Mouse (Mus musculus): ENCODE measurements around the gene Zcchc24. TPM values are rescaled to one million over a fixed set of nuclear protein-coding genes. Genes with fewer than 3 reads are reported as not detected.

The Zcchc24 gene
- polyA plus RNA-seq, 1 experiment from 2014 or later: 29.4 TPM

DNA sequence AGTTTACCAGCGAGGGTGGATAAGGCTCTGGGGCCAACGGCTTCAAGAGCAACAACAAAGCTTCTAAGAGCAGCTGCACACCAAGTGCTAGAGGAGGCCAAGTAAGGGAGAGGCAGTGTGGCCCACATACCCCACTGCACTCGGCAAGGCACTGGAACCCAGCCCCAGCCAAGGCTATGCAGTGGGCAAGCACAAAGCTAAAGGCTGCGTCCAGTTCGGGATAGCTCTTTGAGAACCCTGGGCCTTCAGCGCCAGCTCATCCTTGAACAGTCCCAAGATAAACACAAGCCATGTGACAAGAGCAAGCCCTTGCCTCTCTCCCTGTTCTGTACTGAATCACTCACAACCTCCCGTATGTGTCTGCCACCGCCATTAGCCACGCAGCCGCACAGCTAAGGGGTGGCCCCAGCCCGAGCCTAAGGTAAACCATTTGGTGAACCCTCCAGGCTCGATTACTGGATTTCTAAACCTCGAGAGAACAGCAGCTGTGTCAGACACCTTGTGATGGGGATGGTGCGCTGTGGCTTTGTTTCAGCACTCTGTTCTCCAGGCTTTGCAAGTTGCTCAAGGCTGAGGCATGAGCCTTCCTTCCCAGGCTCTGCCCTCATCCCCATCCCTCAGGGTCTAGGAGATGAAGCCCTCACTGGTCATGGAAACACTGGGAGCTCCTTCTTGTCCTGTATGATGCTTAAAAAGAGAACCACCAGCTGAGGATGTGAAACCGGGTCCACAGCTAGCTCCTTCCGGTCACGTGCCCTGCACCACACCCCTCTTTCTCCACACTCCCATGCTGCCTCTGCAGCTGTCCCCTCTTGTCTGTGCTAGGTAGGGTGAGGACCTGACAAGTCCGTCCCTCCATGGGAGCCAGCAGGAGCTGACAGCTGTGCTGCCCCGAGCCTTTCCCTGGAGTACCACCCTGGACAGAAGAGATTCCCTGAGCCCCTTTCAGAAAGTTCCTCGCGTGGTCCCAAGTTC lies 21.6 kb downstream of the Zcchc24 start:
- no peaks in the 10 kb centered on the region for H3K27me3 ChIP-seq
- H3K4me3 ChIP-seq: no peak overlapping the region
- H3K4me2 ChIP-seq: no peak overlapping the region
- peaks cover 47% of the 10 kb centered on the region for H3K4me1 ChIP-seq
- H3K36me3 ChIP-seq: peaks cover 61% of the 10 kb centered on the region
- ATAC-seq (ENCODE audit: insufficient number of reproducible peaks, insufficient read depth, low FRiP score, low TSS enrichment, low read depth): 0 out of 2 replicates have a peak, but pooled peaks have one; percentile 8
- H3K9ac ChIP-seq: no peak overlapping the region
- no peaks in the 10 kb centered on the region for H3K9me3 ChIP-seq
- H3K27ac ChIP-seq: peak overlapping the region; percentile 39; the same call in 1 of the 2 replicates
- WGBS: 72% methylated on average over 21 of the region's 21 CpGs

DNA sequence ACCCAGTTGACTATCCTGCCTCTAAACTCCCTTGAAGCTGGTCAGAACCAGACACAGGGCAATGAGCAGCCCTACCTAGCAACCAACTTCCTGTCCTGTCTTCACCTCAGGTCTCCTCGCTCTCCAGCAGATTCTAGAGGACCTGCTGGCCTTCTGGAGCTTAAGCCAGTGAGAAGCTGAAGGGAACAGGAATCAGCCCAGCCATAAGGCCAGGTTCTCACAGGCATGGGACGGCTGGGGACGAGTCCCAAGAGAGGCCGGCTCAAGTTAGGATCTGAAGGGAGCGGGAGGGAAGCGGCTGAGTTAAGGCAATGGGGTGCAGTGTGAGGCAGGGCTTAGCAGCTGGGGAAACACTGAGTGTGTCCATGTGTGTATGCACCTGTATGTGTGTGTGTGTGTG lies 22.5 kb downstream of the Zcchc24 start:
- Histone ChIP-seq H3K4me3 (no peak overlapping the region), H3K9ac (no peak overlapping the region), H3K9me3 (no peaks in the 10 kb centered on the region), H3K27ac (no peak overlapping the region), H3K4me2 (no peak overlapping the region), H3K36me3 (peaks cover 59% of the 10 kb centered on the region), H3K4me1 (peaks cover 44% of the 10 kb centered on the region), H3K27me3 (no peaks in the 10 kb centered on the region)
- 92% methylated on average over 6 of the region's 6 CpGs for WGBS
- ATAC-seq (ENCODE audit: insufficient number of reproducible peaks, insufficient read depth, low FRiP score, low TSS enrichment, low read depth): no peak

GRCm38 (mm10) chr14:25745365-25746184 lies 23.3 kb downstream of the Zcchc24 start:
- Histone ChIP-seq H3K9ac (no peak overlapping the region), H3K4me2 (no peak overlapping the region), H3K36me3 (peaks cover 59% of the 10 kb centered on the region), H3K9me3 (no peaks in the 10 kb centered on the region), H3K4me1 (peaks cover 43% of the 10 kb centered on the region), H3K27me3 (no peaks in the 10 kb centered on the region), H3K27ac (no peak overlapping the region), H3K4me3 (no peak overlapping the region)
- no peak for ATAC-seq (ENCODE audit: insufficient number of reproducible peaks, insufficient read depth, low FRiP score, low TSS enrichment, low read depth)
- 75% methylated on average over 11 of the region's 11 CpGs for WGBS

DNA sequence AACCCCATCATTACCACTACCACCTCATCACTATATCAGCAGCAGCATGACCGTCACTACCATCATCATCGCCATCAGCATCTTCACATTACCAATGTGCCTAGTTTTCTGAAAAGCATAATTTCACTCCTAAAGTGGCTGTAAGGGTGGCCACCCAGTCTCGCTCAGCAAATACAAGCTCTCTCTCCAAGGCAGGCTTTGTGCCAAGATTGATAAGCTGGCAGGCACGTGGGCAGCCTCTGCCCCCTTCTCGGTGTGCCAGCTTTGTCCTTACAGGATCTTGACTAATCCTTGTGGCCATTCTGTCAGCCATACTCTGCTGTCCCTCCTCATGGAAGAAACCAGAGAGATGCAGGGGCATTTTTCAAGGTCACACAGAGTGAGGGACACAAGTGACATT lies 25.9 kb downstream of the Zcchc24 start:
- Histone ChIP-seq H3K27ac (no peak overlapping the region), H3K9me3 (no peaks in the 10 kb centered on the region), H3K36me3 (peaks cover 65% of the 10 kb centered on the region), H3K27me3 (no peaks in the 10 kb centered on the region), H3K4me3 (no peak overlapping the region), H3K9ac (no peak overlapping the region), H3K4me2 (no peak overlapping the region), H3K4me1 (peaks cover 39% of the 10 kb centered on the region)
- WGBS: 92% methylated on average over 5 of the region's 5 CpGs
- no peak for ATAC-seq (ENCODE audit: insufficient number of reproducible peaks, insufficient read depth, low FRiP score, low TSS enrichment, low read depth)

DNA sequence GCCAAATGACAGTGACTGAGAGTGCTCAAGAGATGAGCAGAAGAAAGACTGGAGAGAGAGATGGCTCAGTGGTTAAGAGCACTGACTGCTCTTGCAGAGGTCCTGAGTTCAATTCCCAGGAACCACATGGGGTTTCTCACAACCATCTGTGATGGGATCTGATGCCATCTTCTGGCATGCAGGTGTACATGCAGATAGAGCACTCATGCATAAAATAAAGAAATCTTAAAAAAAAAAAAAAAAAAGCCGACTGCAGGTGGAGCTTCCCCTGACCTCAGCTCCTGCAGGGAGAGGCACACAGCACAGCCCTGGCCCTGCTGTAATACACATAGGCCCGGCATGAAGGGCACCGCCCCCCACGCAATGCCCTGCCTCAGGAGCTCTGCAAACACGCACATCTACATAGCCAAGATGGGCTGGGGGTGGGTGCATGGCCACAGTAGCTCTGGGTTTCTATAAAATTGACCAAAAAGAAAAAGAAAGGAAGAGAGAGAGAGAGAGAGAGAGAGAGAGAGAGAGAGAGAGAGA lies 26.9 kb downstream of the Zcchc24 start:
- H3K27ac ChIP-seq: no peak overlapping the region
- no peak overlapping the region for H3K9ac ChIP-seq
- H3K9me3 ChIP-seq: no peaks in the 10 kb centered on the region
- no peak overlapping the region for H3K4me2 ChIP-seq
- no peak overlapping the region for H3K4me3 ChIP-seq
- WGBS: 63% methylated on average over 5 of the region's 5 CpGs
- ATAC-seq (ENCODE audit: insufficient number of reproducible peaks, insufficient read depth, low FRiP score, low TSS enrichment, low read depth): no peak
- H3K36me3 ChIP-seq: peaks cover 64% of the 10 kb centered on the region
- H3K4me1 ChIP-seq: peaks cover 40% of the 10 kb centered on the region
- no peaks in the 10 kb centered on the region for H3K27me3 ChIP-seq

- H3K4me1 ChIP-seq: peaks cover 47% of the 10 kb centered on the region
- no peak overlapping the region for H3K9ac ChIP-seq
- no peak overlapping the region for H3K4me3 ChIP-seq
- H3K9me3 ChIP-seq: no peaks in the 10 kb centered on the region
- ATAC-seq (ENCODE audit: insufficient number of reproducible peaks, insufficient read depth, low FRiP score, low TSS enrichment, low read depth): no peak
- H3K27ac ChIP-seq: no peak overlapping the region
- no peak overlapping the region for H3K4me2 ChIP-seq
- H3K36me3 ChIP-seq: peaks cover 58% of the 10 kb centered on the region
- H3K27me3 ChIP-seq: no peaks in the 10 kb centered on the region
- WGBS: 77% methylated on average over 3 of the region's 3 CpGs
Observed at GRCm38 (mm10) chr14:25741211-25741610, 27.6 kb downstream of the Zcchc24 start.

DNA sequence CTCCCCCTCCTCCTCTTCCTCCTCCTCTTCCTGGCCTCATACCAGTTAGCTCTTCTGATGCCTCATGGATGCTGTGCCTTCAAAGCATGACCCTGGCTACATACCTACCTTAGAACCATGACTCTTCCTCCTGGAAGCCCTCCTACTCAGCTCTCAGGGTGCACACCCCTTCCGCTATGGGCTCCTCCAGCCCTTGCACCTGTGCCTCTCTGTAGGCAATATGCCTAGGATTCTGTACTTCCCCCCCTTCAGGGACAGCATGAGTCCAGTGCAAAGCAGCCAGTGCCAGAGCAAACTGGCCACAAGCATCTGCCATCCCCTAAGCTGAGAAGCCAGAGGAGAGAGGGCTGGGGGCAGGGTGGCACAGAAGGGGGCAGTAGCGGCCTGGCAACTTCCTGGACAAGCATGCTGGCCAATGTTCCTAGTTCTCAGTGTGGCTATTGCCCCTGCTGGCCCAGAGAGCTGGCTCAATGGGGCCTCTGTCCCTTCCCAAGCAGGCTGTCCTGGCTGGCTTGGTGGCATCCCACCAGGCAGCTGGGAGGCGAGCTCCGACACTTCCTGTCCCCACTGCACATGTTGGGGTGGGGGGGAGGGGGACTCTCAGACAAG lies 28.8 kb downstream of the Zcchc24 start:
- WGBS: 65% methylated on average over 4 of the region's 4 CpGs
- H3K27ac ChIP-seq: peak overlapping the region; percentile 57; the same call in 1 of the 2 replicates

GRCm38 (mm10) chr14:25738591-25739001 lies 30.2 kb downstream of the Zcchc24 start:
- 0 out of 2 replicates have a peak, but pooled peaks have one; percentile 58 for ATAC-seq (ENCODE audit: insufficient number of reproducible peaks, insufficient read depth, low FRiP score, low TSS enrichment, low read depth)
- H3K36me3 ChIP-seq: peaks cover 40% of the 10 kb centered on the region

More for the DNA sequence above, 28.8 kb downstream of the Zcchc24 start:
- no peaks in the 10 kb centered on the region for H3K27me3 ChIP-seq
- no peaks in the 10 kb centered on the region for H3K9me3 ChIP-seq
- H3K9ac ChIP-seq: no peak overlapping the region
- H3K4me2 ChIP-seq: no peak overlapping the region
- peaks cover 48% of the 10 kb centered on the region for H3K36me3 ChIP-seq
- H3K4me3 ChIP-seq: no peak overlapping the region
- H3K4me1 ChIP-seq: peaks cover 59% of the 10 kb centered on the region
- no peak for ATAC-seq (ENCODE audit: insufficient number of reproducible peaks, insufficient read depth, low FRiP score, low TSS enrichment, low read depth)

DNA sequence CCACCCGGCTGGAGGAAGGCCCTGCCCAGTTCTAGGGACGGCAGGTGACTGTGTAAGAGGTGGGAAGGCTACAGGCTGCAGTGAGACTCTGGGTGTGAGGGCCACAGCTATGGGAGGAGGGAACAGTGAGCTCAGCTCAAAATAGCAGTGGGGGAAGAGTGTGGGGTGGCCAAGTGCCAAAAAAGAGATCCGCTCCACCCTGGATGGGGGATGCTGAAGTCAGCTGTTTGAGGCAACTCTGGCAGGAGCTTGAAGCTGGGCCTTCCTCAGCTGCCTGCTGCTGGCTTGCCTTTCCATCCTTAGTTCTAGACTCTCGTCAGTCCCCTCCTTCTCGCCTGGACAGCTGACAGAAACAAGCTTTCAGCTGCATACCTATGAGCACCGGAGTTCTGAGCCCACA lies 32.2 kb downstream of the Zcchc24 start:
- no peak overlapping the region for H3K4me3 ChIP-seq
- H3K9me3 ChIP-seq: no peaks in the 10 kb centered on the region
- ATAC-seq (ENCODE audit: insufficient number of reproducible peaks, insufficient read depth, low FRiP score, low TSS enrichment, low read depth): peak; percentile 48; the same call in 1 of the 2 replicates
- peaks cover 68% of the 10 kb centered on the region for H3K4me1 ChIP-seq
- no peaks in the 10 kb centered on the region for H3K27me3 ChIP-seq
- H3K9ac ChIP-seq: peak overlapping the region; percentile 27; the same call in 1 of the 2 replicates
- H3K4me2 ChIP-seq: no peak overlapping the region
- WGBS: 38% methylated on average over 6 of the region's 6 CpGs
- peaks cover 26% of the 10 kb centered on the region for H3K36me3 ChIP-seq
- H3K27ac ChIP-seq: peak overlapping the region; percentile 84

More at GRCm38 (mm10) chr14:25738591-25739001, 30.2 kb downstream of the Zcchc24 start:
- H3K4me1 ChIP-seq: peaks cover 68% of the 10 kb centered on the region
- H3K9me3 ChIP-seq: no peaks in the 10 kb centered on the region
- no peak overlapping the region for H3K4me3 ChIP-seq
- peak overlapping the region; percentile 31 for H3K4me2 ChIP-seq
- peak overlapping the region; percentile 54 for H3K9ac ChIP-seq
- 32% methylated on average over 14 of the region's 14 CpGs for WGBS
- H3K27ac ChIP-seq: peak overlapping the region; percentile 84
- no peaks in the 10 kb centered on the region for H3K27me3 ChIP-seq

GRCm38 (mm10) chr14:25736140-25736539 lies 32.7 kb downstream of the Zcchc24 start:
- H3K4me3 ChIP-seq: no peak overlapping the region
- peak overlapping the region; percentile 27; the same call in 1 of the 2 replicates for H3K9ac ChIP-seq
- H3K36me3 ChIP-seq: peaks cover 21% of the 10 kb centered on the region
- no peaks in the 10 kb centered on the region for H3K27me3 ChIP-seq
- no peak for ATAC-seq (ENCODE audit: insufficient number of reproducible peaks, insufficient read depth, low FRiP score, low TSS enrichment, low read depth)
- peak overlapping the region; percentile 84 for H3K27ac ChIP-seq
- 79% methylated on average over 3 of the region's 3 CpGs for WGBS
- H3K9me3 ChIP-seq: no peaks in the 10 kb centered on the region
- H3K4me1 ChIP-seq: peaks cover 65% of the 10 kb centered on the region
- H3K4me2 ChIP-seq: no peak overlapping the region
